Mouse (Mus musculus) NIH3T3 (cell line): Measurements from ENCODE around the gene Il4ra.

Source experiments
- DNase-seq: peaks from one replicate; pipeline ENCODE4 v3.0.0-alpha.2; 2012; ENCODE audit warnings: low read depth

Il4ra gene

DNA sequence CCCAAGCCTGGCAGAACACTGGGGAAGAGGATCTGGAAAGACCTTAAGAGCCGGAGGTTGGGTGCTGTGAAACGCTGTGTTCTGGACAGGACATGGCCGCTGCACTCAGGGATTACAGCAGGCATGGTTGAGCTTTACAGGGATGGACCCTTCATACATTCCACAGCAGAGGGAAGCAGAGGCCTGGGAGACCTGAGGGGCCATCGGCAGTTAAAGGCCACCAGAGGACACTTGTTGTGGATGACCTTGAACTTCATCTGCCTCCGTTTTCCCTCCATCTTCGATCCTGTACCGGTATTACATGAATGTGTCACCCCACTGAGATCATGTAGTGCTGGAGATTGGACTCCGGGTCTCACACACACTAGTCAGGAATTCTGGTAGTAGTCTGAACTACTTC lies 2.0 kb upstream of the Il4ra start:
- DNase-seq: no peak

DNA sequence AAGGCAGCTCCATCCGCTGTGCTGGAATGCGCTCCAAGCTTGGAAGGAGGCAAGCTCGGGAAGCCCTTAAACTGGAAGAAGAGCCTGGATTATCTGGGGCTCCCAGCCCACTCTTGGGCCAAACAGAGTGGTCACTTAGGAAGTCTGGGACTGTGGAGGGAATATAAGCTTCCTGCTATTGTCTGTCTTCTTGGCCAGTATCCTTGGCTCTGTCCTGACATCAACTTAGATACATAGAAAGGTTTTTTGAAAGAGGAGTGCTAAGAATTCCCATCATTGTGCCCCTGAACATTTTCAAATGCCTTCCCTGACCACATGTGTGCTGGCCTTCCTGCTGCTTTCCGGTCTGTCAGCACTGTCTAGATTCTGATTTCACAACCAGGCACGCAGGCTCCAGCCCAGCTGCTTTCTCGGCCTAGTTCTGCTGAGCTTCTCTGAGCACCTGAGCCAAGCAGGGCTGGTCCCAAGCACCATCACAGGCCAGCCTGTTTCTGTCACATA lies 989 bp upstream of the Il4ra start:
- peak; percentile 67 for DNase-seq

DNA sequence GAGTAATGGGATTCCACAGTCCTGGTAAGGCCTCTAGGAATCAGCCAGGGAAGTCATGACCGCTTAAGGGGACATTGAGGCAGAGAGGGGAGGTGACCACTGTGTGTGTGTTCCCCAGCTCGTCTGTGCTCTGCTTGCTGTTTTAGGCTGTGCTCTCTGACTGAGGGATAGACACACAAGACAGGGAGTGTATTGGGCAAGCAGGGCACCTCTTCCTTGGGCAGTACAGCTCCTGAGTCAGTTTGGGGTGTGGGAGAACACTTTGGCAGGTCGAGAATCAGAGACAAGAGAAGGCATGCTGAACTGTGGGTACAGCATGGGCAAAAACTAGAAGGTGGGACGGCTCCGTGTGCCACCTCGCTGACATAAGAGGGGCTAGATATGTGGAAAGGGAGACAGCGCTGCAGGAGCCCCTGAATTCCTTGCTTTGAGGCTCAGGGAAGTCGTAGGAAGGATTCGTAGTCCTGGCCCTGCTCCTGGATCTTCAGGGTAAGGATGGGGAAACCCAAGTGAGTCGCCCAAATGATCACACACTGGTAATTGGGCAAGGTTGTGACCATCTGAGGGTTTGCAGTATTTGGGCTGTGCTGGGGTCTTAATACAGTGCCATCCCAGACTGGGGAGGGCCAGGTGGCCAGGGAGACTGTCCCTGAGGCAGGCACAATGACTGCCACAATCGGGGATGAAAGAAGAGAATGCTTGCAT lies 1.1 kb downstream of the Il4ra start:
- peak; percentile 16 for DNase-seq

DNA sequence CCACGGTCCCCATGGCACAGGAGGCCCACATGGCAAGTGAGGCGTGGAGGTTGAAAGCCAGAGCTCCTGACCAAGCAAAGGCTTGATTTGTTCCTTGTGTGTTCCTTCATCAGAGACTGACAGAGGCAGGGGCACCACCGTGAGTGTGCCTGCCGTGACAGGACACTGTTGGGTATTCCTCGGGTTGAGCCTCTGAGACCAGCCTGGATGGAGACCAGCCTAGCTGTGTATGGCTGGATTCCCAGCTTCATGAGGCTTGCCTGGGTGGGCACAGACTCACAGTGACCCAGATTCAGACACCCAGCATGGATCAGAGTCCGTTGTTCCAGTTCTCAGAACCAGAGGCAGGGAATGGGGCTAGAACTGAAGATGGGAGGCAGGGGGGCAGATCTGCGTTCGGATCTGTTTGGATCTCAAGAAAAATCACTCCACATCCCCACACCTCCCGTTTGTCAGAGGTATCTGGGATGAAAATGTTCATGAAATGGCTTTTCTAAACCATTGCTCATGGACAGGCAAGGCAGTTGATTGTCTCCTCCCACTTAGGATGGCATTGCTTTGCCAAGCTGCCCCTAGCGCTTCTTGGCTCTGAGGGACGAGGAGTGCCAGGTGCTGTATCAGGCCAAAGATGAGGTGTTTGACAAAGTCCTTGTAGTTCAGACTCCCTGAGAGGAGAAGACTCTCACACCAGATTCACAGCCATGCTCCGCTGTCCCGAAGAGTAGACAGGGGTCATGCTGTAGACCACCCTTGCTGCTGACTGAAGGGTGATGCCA lies 1.9 kb downstream of the Il4ra start:
- DNase-seq: no peak

DNA sequence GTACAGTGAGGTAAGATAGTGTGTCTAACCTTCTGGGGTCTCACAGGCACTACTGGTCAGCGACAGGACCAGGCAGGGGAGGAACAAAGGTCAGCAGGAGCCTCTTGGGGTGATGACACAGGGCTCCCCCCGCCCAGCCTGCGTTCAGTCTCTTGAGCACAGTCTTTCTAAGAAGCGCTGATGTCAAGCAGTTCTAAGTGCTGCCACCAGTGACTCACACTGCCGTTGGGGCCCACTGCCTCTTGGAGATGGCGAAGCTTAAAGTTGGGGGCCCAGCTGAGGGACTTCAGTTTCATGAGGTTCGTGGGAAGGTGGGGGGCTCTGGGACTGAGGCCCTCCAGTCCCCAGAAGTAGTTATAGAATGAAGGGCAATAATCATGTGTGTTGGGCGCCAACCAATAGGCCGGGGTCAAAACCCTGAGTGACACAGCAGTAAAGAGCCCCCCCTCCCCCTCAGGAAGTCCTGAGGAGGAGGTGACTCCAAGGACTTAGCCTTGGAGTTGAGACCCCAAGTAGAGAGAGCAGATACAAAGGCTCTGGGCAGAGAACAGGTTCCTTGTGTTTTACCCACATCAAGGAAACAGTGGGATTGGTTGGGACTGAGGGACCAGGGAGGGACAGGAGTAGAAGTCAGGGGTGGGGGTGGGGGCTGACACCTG lies 2.7 kb downstream of the Il4ra start:
- no peak for DNase-seq

DNA sequence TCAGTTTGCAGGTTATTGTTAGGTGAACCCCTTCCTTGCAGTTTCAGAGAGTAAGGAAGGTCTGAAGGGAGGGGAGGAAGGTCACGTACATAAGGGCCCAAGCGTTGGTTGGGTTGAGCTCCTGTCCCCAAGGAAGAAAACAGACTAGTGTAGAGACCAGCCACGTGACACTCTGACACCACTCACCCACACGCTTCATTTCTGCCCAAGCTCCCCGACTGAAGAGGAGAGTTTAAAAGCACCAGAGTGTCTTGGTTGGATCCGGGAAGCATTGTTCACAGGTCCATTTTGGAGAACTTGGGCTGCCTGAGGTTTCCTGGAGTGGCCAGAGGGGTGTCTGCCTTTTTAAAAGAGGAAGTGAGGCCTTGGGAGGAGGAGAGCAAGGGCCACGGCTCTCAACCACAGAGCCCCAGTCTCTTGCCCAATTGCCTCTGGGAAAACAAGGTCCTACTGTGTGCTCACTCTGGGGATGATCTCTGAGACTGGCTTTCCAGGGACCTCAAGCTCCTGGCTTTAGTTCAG lies 3.5 kb downstream of the Il4ra start:
- no peak for DNase-seq

DNA sequence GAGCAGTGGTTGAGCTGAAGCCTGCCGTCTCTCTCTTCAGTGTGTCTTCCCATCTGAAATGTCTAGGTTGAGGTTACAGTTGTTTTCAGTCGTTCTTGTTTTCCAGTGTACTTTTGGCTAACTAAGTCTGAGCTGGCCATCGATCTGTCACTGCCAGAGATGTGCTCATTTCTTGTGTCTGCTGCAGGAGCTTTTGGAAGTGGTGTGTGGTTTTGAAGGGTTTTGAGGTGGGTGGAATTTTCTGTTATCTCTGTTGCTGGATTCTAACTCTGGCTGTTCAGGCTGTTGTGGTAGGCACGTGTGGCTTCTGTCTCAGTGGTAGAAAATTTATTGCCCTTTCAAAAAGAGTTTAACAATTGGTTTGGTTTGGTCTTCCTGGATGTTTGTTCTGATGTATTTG lies 4.2 kb downstream of the Il4ra start:
- no peak for DNase-seq

DNA sequence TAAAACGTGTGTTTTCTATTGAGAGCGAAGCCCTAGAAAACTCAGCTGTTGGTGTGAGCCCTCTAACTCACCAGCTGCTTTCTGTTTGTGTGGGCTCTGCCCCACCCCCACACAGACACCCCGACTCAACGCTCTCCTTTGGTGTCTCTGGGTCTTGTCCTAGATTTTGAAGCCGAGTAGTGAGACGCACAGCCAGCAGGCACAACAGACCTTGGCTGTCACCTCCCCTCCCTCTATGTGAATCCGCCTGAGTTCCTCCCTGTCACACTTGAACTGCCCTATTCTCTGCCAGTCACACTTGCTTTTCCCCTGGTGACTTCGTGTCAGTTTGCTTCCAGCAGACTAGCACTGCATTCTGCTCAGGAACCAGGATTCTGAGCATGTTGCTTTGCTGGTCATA lies 4.9 kb downstream of the Il4ra start:
- no peak for DNase-seq

DNA sequence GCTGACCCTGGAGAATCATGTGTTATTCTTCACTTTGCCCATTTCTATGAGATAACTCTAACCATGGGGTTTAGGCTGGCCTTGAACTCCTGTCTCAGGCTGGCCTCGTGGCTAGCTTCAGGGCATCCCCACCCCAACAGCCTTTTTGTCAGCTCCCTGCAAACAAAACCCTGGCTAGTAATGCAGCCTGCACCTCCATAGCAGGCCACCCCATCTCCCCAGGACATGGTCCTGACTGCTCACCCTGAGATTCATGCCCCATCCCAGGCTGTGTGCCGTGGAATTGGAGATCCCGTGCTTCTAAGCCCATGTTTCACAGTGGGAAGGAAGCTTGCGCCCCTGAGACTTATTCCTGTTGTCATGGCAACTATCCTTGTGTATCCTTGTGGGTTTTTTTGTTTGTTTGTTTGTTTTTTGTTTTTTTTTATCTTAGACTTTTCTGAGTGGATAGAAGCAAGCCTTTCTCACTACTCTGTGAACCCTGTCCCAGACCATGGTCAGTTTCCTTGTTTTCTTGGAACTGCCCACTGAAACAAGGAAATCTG lies 6.6 kb downstream of the Il4ra start:
- DNase-seq: no peak

DNA sequence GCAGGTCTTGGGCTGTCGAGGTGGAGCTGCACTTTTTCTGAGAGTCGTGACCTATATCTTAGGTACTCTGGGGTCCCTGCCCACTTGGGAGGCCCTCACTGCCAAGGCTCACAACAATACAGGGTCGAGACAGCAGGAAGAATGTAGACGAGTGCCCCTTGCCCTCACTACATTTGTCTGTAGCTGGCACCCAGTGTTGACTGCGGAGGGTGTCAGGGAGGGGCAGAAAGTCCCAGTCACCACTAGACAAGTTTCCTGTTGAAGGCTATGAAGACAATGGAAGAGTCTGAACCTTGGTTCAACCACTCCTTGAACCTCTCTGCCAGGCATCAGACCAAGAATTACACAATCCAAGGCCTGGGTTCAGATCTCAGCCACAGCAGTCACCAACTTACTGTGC lies 7.1 kb downstream of the Il4ra start:
- DNase-seq: no peak

DNA sequence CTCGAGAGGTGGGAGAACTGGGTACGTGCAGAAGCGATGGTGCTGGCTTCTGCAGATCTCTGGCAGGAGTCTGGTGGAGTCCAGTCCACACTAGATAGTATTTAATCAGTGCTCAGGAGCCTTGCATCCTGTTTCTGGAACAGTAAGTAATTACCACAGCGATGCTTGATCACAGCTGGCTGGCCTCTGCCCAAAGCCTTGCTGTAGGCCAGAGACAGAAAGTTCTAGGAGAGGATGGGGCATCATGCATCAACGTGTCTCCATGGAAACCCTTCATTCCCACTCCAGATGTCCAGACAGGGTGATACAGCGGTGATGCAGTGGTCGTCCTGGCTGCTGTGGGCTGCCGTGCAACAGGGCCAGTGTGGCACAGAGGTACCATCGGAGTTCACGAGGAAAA lies 7.6 kb downstream of the Il4ra start:
- DNase-seq: peak; percentile 25

DNA sequence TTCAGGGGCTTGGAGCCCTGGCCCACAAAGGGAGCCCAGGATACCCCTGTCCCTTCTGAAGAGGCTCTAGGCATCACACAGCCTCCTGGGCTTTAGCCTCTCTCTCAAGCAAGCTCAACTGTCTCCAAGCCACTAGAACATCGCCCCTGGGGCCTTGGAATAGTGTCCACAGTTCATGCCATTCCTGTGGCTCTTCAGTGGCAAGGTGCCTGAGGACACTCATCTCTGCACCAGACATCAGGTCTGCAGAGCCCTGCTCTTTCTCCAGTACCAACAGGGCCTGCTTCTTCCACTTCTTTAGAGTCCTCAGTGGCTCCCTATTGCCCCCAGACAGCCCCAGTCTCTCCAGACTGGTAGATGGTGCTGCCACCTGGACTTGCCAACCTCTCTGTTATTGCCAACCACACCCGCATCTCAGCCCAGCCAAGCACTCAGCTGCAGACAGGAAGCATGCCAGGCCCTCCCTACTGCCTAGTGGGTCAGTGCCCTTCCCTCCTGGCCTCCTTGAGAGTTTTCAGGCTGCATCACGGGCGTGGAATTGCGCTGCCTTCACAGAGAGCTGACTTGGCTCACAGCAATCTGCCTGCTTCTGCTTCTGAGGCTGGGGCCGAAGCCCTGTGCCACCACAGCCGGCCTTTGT lies 8.3 kb downstream of the Il4ra start:
- peak; percentile 54 for DNase-seq

DNA sequence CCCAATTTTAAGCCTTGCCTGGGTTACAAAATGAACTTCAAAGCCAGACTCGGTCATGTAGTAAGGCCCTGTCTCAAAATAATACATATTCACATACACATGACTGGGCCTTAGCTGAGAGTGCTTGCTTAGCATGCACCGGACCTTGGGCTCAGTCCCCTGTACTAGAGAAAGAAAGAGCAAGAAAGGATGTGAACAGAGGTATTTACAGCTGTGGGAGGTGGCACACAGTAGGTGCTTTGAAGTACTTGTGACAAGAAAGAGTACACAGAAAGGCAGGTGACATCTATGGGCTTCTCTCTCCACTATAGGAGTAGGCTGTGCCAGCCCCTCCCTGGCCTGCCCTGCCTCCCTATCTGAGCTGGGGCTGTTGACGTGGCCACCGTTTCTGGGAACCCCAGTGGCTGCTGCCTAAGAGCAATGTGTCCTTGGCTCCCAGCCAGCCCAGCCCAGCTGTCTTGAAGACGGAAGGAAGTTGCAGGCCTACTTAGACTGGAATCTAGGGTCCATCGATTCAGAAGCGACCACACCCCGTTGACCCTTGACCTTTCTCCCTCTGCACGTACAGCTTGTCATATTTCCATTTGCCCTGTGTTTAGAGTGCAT lies 9.3 kb downstream of the Il4ra start:
- no peak for DNase-seq

DNA sequence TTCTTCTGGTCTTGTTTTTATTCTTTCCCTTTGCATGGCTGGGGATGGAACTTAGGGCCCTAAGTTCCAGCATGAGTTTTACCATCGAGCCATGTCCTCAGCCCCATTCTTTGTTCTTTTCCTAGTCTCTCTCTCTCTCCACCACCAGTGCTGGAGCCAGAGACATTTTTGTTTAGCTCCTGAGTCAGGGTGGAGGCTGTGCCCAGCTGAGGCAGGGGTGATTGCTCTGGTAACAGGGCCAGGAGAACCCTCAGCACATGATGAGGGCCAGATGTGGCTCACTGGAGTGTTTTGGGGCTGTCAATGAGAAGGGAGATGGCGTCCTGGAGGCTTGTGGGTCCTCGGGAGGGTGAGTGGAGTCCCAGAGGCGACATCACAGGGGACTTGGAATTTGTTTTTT lies 10.5 kb downstream of the Il4ra start:
- DNase-seq: peak; percentile 66

DNA sequence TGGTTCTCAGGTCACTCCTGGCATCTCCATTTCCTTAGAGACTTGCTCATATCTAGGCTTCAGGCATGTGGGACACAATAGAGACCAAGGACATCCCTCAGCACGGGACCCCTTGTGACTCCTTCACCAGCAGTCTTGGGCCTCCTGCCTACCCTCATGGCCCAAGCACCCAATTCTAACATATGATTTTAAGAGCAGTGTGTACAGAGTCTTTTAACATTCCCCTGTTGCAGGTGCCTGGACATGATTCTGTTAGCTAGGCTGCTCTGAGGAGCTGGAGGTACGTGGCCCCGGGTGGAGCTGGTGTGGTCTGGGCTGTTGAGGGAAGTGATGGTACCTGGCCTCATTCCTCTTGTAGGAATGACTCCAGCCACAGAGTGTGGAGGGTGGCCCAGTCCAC lies 11.2 kb downstream of the Il4ra start:
- DNase-seq: no peak

DNA sequence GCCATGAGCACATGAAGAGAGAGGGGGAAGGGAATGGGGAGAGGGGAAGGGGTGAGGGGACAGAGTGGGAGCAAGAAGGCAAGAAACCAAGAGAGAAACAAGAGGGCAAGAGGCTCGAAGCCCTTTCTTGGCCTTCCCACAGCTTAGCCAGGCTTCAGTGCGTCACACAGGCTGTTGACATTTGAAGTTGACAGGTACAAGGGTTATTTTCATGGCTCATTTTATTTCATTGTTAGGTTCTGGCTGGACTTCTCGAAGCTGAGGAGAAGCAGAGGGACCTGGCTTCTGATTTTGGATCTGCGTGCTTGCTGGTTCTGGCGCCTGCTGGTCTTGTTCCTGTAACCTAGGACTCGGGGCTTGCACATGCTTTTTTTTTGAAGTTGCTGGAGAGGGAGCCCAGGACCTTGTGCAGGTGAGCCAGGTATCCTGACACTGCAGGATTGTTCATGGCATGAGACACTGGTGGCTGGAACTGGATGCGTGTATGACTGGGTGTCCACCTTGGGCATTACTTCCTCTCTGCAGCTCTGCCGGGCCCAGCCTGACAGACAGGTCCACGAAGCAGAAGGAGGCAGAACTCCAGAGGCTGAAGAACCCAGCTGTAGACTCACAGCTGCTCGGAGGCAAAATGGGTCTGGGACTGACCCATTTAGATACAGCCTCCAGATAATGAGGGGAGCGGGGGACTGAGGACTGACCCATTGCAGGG lies 12.6 kb downstream of the Il4ra start:
- no peak for DNase-seq

DNA sequence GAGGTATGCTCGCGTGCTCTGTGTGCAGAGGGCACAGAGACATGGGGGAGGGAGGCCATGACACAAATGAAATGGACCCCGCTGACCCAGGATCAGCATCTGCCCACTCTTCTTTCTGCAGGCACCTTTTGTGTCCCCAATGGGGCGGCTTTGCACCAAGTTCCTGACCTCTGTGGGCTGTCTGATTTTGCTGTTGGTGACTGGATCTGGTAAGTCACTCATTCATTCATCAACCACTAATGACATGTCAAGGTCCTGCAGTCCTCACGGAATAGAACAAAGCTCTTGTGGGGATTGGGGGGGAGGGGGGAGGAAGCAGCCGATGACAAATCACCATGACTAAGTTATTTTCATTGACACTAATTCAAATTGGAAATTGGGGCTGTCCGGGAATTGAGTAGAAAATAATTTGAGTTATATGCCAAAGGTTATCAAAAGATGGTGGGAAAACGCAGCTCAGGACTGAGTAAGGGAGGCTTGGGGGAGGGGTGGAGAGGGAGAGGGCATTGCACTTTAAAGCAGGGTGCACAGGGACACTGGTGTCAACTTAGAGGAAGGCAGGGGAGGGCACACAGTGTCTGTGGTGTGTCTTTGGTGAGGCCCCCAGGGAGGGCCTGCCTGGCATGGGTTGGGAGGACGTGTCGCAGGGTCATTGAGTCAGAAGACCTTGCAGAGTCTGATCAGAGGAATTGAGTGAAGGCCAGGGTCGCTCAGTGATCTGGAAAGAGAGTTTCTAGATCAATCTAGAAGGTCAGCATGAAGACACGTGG lies 13.8 kb downstream of the Il4ra start:
- DNase-seq: peak; percentile 23

DNA sequence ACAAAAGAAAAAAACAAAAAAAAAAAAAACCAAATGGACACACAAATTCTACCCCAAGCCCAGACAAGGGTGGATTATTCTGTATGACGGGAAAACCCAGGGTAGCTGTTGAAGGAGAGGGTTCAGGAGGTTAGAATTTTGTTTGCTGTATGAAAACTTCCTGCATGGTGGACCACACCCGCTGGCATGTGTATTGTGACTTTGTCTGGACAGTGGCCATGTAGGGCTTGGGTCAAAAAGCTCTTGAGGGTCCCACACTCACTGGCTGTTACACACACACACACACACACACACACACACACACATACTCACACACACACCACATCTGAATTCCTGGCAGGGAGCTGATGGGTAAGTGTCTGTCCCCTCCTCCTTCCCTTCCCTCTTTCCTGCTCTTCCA lies 14.5 kb downstream of the Il4ra start:
- no peak for DNase-seq

DNA sequence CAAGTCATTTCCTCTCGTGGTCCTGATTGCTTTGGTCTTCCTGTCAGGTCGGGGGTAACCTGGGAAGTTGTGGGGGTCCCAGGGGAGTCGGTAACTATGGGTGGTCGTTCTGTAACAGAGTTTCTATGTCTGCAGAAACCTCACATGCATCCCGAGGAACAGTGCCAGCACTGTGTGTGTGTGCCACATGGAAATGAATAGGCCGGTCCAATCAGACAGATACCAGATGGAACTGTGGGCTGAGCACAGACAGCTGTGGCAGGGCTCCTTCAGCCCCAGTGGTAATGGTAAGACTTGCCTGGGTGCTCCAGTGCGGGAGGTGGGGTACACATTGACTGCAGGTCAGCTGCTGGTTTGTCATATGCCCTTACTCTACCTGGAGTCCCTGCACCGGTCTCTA lies 17.0 kb downstream of the Il4ra start:
- no peak for DNase-seq

DNA sequence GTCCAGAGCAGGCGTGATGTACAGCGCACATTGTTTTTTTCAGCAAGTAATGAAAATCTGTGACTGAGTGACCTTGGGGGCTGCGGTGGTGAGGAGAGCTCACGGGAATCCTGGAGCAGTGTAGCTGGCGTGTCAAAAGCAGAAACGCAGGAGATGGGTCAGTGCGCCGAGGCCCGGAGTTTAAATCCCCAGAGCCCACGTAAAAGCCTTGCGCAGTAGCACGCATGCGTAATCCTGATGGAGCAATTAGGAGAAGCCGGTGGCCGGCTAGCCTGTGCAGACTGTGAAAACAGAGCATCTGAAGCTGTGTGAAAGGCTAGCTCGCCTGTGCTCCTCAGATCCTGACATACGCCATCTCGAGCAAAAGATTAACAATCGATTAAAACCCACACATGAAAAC lies 20.0 kb downstream of the Il4ra start:
- no peak for DNase-seq
